Comparison of ENCODE assay signal across 9 mouse cellular contexts in genomic region chr8:124283644-124284332, GRCm38 (mm10). TPM values are rescaled to one million over a fixed set of nuclear protein-coding genes. Genes with fewer than 3 reads are reported as not detected.
DNase-seq lines count a peak whose midpoint lies in the region; ATAC-seq lines count a peak whose summit lies in the region.
"Had no signal": no experiment of that assay in that cellular context is flagged by ENCODE, and none has a peak within 500 bp of the region (broad histone marks: within the 10 kb centered on the region; RNA-seq: fewer than 3 reads in every experiment).

No protein-coding gene starts in this region.

- DNase-seq in forebrain, embryonic 14.5 days (ENCODE audit: low spot score) = no peak
- DNase-seq in midbrain, embryonic 11.5 days (ENCODE audit: low spot score, missing footprints) = peak; percentile 92
- no peak for DNase-seq in adrenal gland, postnatal 25 days
- no peak for DNase-seq in left cerebral cortex, postnatal 10 days (ENCODE audit: extremely low spot score in 1 of 2, low spot score in 2 of 2)
- no peak for DNase-seq in ovary, adult 18-20 months (ENCODE audit: low spot score)
- DNase-seq: adrenal gland, postnatal 14 days; left cerebral cortex, postnatal 4 days had no signal

- H3K4me2 ChIP-seq in forebrain, embryonic 14.5 days (ENCODE audit: low read length) = no peak overlapping the region
- H3K4me2 ChIP-seq in midbrain, embryonic 11.5 days = no peak overlapping the region

- WGBS in forebrain, embryonic 14.5 days = 24% methylated on average over 11 of the region's 11 CpGs
- 23% methylated on average over 11 of the region's 11 CpGs for WGBS in midbrain, embryonic 11.5 days

- peak overlapping the region; percentile 59 for H3K4me3 ChIP-seq in megakaryocyte, embryonic 14.5 days (replicated peaks)
- H3K4me3 ChIP-seq in forebrain, embryonic 14.5 days (ENCODE audit: low read depth, low read length) = no peak overlapping the region
- no peak overlapping the region for H3K4me3 ChIP-seq in midbrain, embryonic 11.5 days (ENCODE audit: low read depth, low read length)

- ATAC-seq in megakaryocyte, adult 5-6 weeks (ENCODE audit: poor library complexity, severe bottlenecking) = no peak
- no peak for ATAC-seq in forebrain, embryonic 14.5 days
- peak; percentile 8 for ATAC-seq in midbrain, embryonic 11.5 days (ENCODE audit: low FRiP score)

- H3K36me3 ChIP-seq in megakaryocyte, embryonic 14.5 days (replicated peaks; ENCODE audit: low read length) = peaks cover 100% of the 10 kb centered on the region
- no peaks in the 10 kb centered on the region for H3K36me3 ChIP-seq in forebrain, embryonic 14.5 days (ENCODE audit: control insufficient read depth, insufficient read depth, low read length)
- H3K36me3 ChIP-seq in midbrain, embryonic 11.5 days (ENCODE audit: control insufficient read depth, insufficient read depth, low read length) = no peaks in the 10 kb centered on the region

- H3K4me1 ChIP-seq in megakaryocyte, embryonic 14.5 days = peaks cover 100% of the 10 kb centered on the region
- peaks cover 57% of the 10 kb centered on the region for H3K4me1 ChIP-seq in forebrain, embryonic 14.5 days (ENCODE audit: control insufficient read depth, insufficient read depth, low read length)
- H3K4me1 ChIP-seq in midbrain, embryonic 11.5 days (ENCODE audit: control insufficient read depth, insufficient read depth, low read length) = peaks cover 61% of the 10 kb centered on the region

- H3K27ac ChIP-seq in forebrain, embryonic 14.5 days (ENCODE audit: low read depth, low read length) = peak overlapping the region; percentile 91
- H3K27ac ChIP-seq in midbrain, embryonic 11.5 days (ENCODE audit: low read depth, low read length) = peak overlapping the region; percentile 96

- H3K27me3 ChIP-seq in megakaryocyte, embryonic 14.5 days (replicated peaks) = no peaks in the 10 kb centered on the region
- no peaks in the 10 kb centered on the region for H3K27me3 ChIP-seq in forebrain, embryonic 14.5 days (replicated peaks; ENCODE audit: control insufficient read depth, insufficient read depth, low read length)
- no peaks in the 10 kb centered on the region for H3K27me3 ChIP-seq in midbrain, embryonic 11.5 days (ENCODE audit: control insufficient read depth, insufficient read depth, low read length)

- H3K9me3 ChIP-seq in megakaryocyte, embryonic 14.5 days = no peaks in the 10 kb centered on the region
- H3K9me3 ChIP-seq in forebrain, embryonic 14.5 days (replicated peaks; ENCODE audit: control insufficient read depth, low read length) = no peaks in the 10 kb centered on the region
- H3K9me3 ChIP-seq in midbrain, embryonic 11.5 days (ENCODE audit: control insufficient read depth, low read length) = no peaks in the 10 kb centered on the region

- H3K9ac ChIP-seq in forebrain, embryonic 14.5 days (ENCODE audit: low read length) = peak overlapping the region; percentile 40
- H3K9ac ChIP-seq in midbrain, embryonic 11.5 days (ENCODE audit: low read length) = peak overlapping the region; percentile 20; the same call in 1 of the 2 replicates

- intact Hi-C loops in left cerebral cortex, postnatal 10 days (cut with DNase I) = no loop called here

RNA-seq across cellular contexts. Expression of gene Galnt2, which starts 52.6 kb away (rescaled TPM):
- 55.0 and 143 TPM in 2 replicates for polyA plus RNA-seq in megakaryocyte, embryonic 14.5 days (2012; ENCODE audit: insufficient read depth, low replicate concordance)
- 31.3 and 61.1 TPM in 2 replicates for total RNA-seq in megakaryocyte, adult 5-6 weeks (2015)
- 15.5 and 20.4 TPM in 2 replicates for total RNA-seq in megakaryocyte, adult 5-6 weeks (2017)
- 44.3 and 49.9 TPM in 2 replicates for polyA plus RNA-seq in forebrain, embryonic 14.5 days (2014; fragmentation: Nextera tagmentation; extraction: Ambion mirVana)
- 66.9 and 76.6 TPM in 2 replicates for polyA plus RNA-seq in midbrain, embryonic 11.5 days (2014; fragmentation: Nextera tagmentation; extraction: Ambion mirVana)
- total RNA-seq in adrenal gland, postnatal 25 days (2021) = 33.5 and 60.5 TPM in 2 replicates
- 10 to 100 TPM; 86.0 to 91.2 TPM for total RNA-seq in left cerebral cortex, postnatal 10 days (2021)
